Mouse (Mus musculus): Measurements from ENCODE around the gene Tgfb3.

DNA sequence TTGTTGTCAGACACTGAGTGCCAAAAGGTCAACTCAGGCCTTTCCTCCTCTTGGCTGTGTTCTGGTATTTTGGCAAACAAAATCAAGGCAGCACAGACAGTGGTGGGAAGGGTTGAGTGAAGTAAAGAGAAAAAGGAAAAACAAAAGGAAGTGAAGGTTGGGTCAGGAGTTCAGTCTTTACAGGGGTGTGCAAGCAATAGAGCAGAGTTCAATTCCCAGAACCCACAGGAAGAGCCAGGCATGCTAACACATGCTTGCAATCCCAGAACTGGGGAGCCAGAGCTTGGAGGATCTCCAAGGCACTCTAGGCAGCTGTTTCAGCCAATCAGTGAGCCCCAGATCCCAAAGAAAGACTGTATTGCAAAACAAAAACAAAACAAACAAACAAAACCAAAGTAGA is 14.0 kb downstream of the Tgfb3 start:
- TF ChIP-seq GATA1 (IDR thresholded peaks at IDR 0.05; ENCODE audit: borderline replicate concordance, low read length) (no peak), FLI1 (IDR thresholded peaks at IDR 0.05; ENCODE audit: low read length) (no peak)
